Comparison of ENCODE assay signal across 20 mouse cellular contexts in the genomic region with DNA sequence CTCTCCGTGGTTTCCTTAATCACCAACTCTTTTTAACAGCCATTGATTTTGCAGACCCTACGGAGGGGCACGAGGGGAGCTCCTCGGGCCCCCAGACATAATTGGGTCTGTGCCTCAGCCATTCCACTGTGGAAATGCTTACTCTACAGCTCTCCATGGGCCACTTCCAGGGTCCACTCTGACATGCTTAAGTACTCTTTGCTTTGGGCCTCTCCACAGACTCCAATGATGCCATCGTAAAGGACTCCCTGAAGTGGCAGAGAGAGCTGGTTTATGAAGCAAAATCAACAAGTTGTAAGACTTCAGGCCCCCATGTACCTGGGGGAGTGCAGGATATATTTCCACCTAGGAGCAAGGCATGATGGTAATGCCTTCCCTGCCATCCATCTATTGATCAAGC.
"Had no signal": no experiment of that assay in that cellular context is flagged by ENCODE, and none has a peak within 500 bp of the region (broad histone marks: within the 10 kb centered on the region; RNA-seq: fewer than 3 reads in every experiment).

No protein-coding gene starts in this region.

- H3K27ac ChIP-seq: gastrocnemius, adult 2 months; heart, embryonic 10.5 days; hindbrain, embryonic 10.5 days; hindbrain, embryonic 12.5 days; hindbrain, embryonic 14.5 days; intestine, embryonic 15.5 days; layer of hippocampus, adult 2 months; left cerebral cortex, adult 2 months; limb, embryonic 10.5 days; limb, embryonic 12.5 days had no signal

- H3K36me3 ChIP-seq: heart, embryonic 10.5 days; heart, embryonic 12.5 days; hindbrain, embryonic 10.5 days; hindbrain, embryonic 12.5 days; intestine, embryonic 15.5 days; limb, embryonic 10.5 days; limb, embryonic 12.5 days had no signal

- H3K4me2 ChIP-seq: heart, embryonic 12.5 days; hindbrain, embryonic 12.5 days; hindbrain, embryonic 14.5 days; intestine, embryonic 15.5 days; limb, embryonic 12.5 days had no signal

- H3K4me3 ChIP-seq: gastrocnemius, adult 2 months; heart, embryonic 10.5 days; heart, embryonic 12.5 days; hindbrain, embryonic 10.5 days; hindbrain, embryonic 12.5 days; intestine, embryonic 15.5 days; layer of hippocampus, adult 2 months; left cerebral cortex, adult 2 months; limb, embryonic 10.5 days; limb, embryonic 12.5 days had no signal

- H3K4me1 ChIP-seq: heart, embryonic 12.5 days; hindbrain, embryonic 10.5 days; hindbrain, embryonic 12.5 days; intestine, embryonic 15.5 days; limb, embryonic 10.5 days had no signal

- H3K27me3 ChIP-seq: heart, embryonic 12.5 days; hindbrain, embryonic 12.5 days; intestine, embryonic 15.5 days had no signal

- H3K9ac ChIP-seq: heart, embryonic 12.5 days; hindbrain, embryonic 12.5 days; hindbrain, embryonic 14.5 days; intestine, embryonic 15.5 days; limb, embryonic 12.5 days had no signal

- DNase-seq: gastrocnemius, adult 2 months; gastrocnemius, postnatal 10 days; gastrocnemius, postnatal 25 days; heart, adult 18-20 months; heart, postnatal 10 days; heart, postnatal 4 days; kidney, adult 18-20 months had no signal

- ATAC-seq: hindbrain, embryonic 16.5 days; inflammation-experienced regulatory T-cells, adult 6 months; intestine, postnatal 0 days had no signal

- H3K9me3 ChIP-seq: heart, embryonic 10.5 days; heart, embryonic 12.5 days; hindbrain, embryonic 10.5 days; hindbrain, embryonic 12.5 days; intestine, embryonic 15.5 days; limb, embryonic 10.5 days; limb, embryonic 12.5 days had no signal
